Mouse (Mus musculus) midbrain, embryonic 16.5 days (tissue): ENCODE measurements around the gene Corin. TPM values are rescaled to one million over a fixed set of nuclear protein-coding genes. Genes with fewer than 3 reads are reported as not detected.

Experiments
- ATAC-seq: fragments of 200-750 bp; cut with Nextera tagmentation; 2 replicates; pipeline ENCODE4 v1.8.0; 2017; ENCODE audit warnings: moderate TSS enrichment
- H3K27ac ChIP-seq: fragments of 300-500 bp; sonication (generic); 2 replicates; pipeline ENCODE4 v1.5.1; 2014; ENCODE audit warnings: mild to moderate bottlenecking, low read length, mixed read lengths
- H3K27me3 ChIP-seq: fragments of 300-500 bp; sonication (generic); 2 replicates; pipeline ENCODE4 v1.6.1; 2014; ENCODE audit warnings: low read depth, low read length, mixed read lengths; ENCODE audit not compliant: control insufficient read depth, insufficient read depth
- H3K36me3 ChIP-seq: fragments of 300-500 bp; sonication (generic); 2 replicates; pipeline ENCODE4 v1.6.1; 2014; ENCODE audit warnings: mild to moderate bottlenecking, low read length, moderate library complexity, mixed read lengths; ENCODE audit not compliant: control insufficient read depth, insufficient read depth
- H3K4me1 ChIP-seq: fragments of 300-500 bp; sonication (generic); 2 replicates; pipeline ENCODE4 v1.6.1; 2014; ENCODE audit warnings: mild to moderate bottlenecking, low read length, mixed read lengths; ENCODE audit not compliant: control insufficient read depth, insufficient read depth
- H3K4me2 ChIP-seq: fragments of 300-500 bp; sonication (generic); 2 replicates; pipeline ENCODE4 v1.6.1; 2014; ENCODE audit warnings: mild to moderate bottlenecking, low read length, mixed read lengths
- H3K4me3 ChIP-seq: fragments of 300-500 bp; sonication (generic); 2 replicates; pipeline ENCODE4 v1.5.1; 2014; ENCODE audit warnings: low read depth, mild to moderate bottlenecking, low read length, moderate library complexity, mixed read lengths
- H3K9ac ChIP-seq: fragments of 300-500 bp; sonication (generic); 2 replicates; pipeline ENCODE4 v1.6.1; 2014; ENCODE audit warnings: low read depth, low read length, mixed read lengths
- H3K9me3 ChIP-seq: fragments of 300-500 bp; sonication (generic); replicated peaks from 2 replicates; pipeline ENCODE4 v1.6.1; 2014; ENCODE audit warnings: mild to moderate bottlenecking, low read length, mixed read lengths; ENCODE audit not compliant: control insufficient read depth, poor library complexity, severe bottlenecking
- WGBS: fragments of 180-500 bp; shearing (Covaris S2); extraction: QIAGEN DNeasy Blood & Tissue Kit; methylation state at CpG from one replicate; pipeline ENCODE4 v1.1.7; 2014; 5-methylcytosine and 5-hydroxymethylcytosine counted together
- polyA plus RNA-seq: library from polyadenylated mRNA; unstranded; fragments of >200 nt; fragmentation: Nextera tagmentation; extraction: Ambion mirVana; gene quantifications from 2 replicates; pipeline ENCODE4 v1.2.1, GENCODE M21; 2015

Gene Corin
- polyA plus RNA-seq, 1 experiment from 2014 or later: 0.93 TPM

DNA sequence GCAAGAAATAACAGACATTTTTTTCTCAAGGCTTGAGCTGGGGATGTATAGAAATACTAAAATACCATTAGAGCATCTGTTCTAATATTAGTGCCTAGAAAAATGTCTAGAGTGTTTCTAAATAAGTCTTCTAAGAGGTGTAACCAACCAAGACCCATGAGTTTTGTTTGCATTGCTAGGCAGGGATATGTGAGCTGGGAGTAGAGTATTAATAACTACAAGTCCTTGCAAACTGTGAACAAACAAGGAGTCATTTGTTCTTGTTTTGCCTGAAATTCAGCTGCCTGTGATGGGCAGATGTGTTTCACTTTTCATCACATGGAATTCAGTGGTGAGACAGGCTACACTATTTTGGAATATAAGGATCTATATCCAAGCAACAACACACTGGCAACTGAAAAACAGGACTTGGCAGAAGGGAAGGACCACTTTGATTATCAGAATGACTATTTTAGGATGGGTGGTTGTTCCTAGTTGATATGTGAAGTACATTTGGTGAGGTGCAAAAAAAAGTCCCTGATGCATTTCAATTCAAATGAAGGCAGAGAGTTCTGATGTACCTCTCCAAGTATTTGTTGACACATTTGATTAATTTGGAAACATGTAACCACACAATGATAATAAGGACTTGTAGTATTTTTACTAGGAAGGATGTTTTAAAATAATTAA, 78.8 kb downstream of the Corin start:
- H3K4me3 ChIP-seq: no peak overlapping the region
- H3K36me3 ChIP-seq: no peaks in the 10 kb centered on the region
- no peaks in the 10 kb centered on the region for H3K9me3 ChIP-seq
- H3K9ac ChIP-seq: no peak overlapping the region
- no peak overlapping the region for H3K4me2 ChIP-seq
- no peak overlapping the region for H3K27ac ChIP-seq
- no peaks in the 10 kb centered on the region for H3K4me1 ChIP-seq
- ATAC-seq: no peak
- H3K27me3 ChIP-seq: no peaks in the 10 kb centered on the region

DNA sequence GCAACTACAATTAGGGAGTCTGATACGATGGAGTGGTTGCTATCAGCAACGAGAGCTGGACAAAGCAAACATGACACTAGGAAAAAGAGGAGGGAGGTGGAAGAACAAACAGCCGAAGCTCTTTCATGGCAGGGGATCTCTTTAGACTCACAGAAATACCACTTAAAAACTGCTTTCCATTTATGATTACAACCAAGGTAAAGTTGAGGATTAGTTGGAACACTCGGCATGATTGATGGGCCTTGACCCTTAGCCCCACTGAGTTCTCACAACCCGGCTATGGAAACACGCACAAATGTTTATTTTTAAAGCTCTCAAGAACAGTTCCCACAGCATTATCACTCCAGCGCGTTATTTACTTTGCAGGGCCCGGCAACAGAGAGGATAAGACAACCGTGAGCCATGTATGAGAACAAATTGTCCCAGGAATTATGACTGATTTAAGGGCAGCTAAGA, 92.4 kb downstream of the Corin start:
- Histone ChIP-seq H3K9me3 (no peaks in the 10 kb centered on the region), H3K27ac (no peak overlapping the region), H3K9ac (no peak overlapping the region), H3K27me3 (no peaks in the 10 kb centered on the region), H3K4me1 (peaks cover 2% of the 10 kb centered on the region), H3K4me2 (no peak overlapping the region), H3K4me3 (no peak overlapping the region), H3K36me3 (no peaks in the 10 kb centered on the region)
- no peak for ATAC-seq
- 27% methylated on average over 10 of the region's 10 CpGs for WGBS

DNA sequence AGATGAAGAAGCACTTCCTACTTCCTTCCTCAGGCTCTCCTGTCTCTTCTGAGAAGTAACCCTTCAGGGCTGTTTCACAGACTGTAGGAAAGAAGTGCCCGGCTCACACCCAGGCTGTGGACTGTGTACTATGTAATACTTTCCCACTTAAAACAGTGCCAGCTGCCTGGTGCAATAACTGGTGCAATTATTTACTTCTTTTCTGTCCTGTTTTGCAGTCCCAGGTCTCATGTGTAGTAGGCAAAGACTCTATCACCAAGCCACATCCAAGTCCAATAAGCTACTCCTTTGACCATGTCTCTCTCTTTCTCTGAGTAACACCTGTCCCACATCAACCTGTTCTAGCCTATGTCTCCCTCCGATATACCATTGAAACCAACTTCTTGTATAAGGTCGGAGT, 93.4 kb downstream of the Corin start:
- Histone ChIP-seq H3K4me2 (no peak overlapping the region), H3K27ac (no peak overlapping the region), H3K36me3 (no peaks in the 10 kb centered on the region), H3K9ac (no peak overlapping the region), H3K4me1 (peaks cover 2% of the 10 kb centered on the region), H3K4me3 (no peak overlapping the region), H3K27me3 (no peaks in the 10 kb centered on the region), H3K9me3 (no peaks in the 10 kb centered on the region)
- WGBS: 93% methylated on average over 3 of the region's 3 CpGs
- no peak for ATAC-seq

DNA sequence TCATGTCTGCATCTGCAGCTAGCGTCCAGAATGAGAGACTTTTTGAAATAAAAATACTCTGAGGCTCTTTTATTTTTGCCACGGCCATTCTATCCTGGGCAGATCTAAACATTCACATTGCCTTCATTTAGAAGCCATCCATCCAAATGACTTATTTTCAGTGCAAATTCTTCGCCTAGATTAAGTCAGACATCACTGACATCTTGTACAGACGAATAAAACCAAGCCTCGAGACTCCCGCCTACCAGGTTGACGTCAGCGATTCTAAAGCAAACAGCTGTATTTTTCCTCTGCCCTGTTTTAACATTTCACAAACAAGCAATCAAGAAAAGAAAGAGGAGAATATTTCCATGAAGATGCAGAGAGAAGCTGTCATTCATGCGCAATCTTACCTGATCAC, 100.9 kb downstream of the Corin start:
- Histone ChIP-seq H3K9me3 (no peaks in the 10 kb centered on the region), H3K9ac (no peak overlapping the region), H3K36me3 (no peaks in the 10 kb centered on the region), H3K4me3 (no peak overlapping the region), H3K4me2 (no peak overlapping the region), H3K27ac (no peak overlapping the region), H3K4me1 (peaks cover 2% of the 10 kb centered on the region; the same call in 1 of the 2 replicates), H3K27me3 (no peaks in the 10 kb centered on the region)
- no peak for ATAC-seq
- 72% methylated on average over 9 of the region's 9 CpGs for WGBS

DNA sequence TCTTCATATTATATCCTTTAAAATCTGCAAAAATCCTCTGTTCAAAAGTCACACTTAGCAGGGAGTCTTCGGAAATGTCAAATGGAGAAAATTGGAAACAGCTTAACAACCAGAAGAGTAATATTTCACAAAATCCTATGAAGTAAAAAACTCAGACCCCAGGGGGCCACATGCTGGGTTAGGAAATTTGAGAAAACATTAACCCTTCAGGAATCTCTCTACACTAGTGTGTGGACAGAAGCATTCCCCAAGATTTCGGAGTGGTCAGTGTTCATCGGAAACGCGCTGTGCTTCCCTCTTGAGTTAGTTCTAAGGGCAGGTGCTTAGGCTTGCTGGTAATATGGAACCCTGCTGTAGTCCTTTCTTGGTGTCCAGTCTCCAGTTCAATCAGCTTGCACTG, 101.4 kb downstream of the Corin start:
- Histone ChIP-seq H3K4me1 (peaks cover 2% of the 10 kb centered on the region; the same call in 1 of the 2 replicates), H3K27me3 (no peaks in the 10 kb centered on the region), H3K9me3 (no peaks in the 10 kb centered on the region), H3K27ac (no peak overlapping the region), H3K36me3 (no peaks in the 10 kb centered on the region), H3K4me3 (no peak overlapping the region), H3K4me2 (0 out of 2 replicates have a peak overlapping the region, but pooled peaks have one; percentile 1), H3K9ac (no peak overlapping the region)
- 73% methylated on average over 5 of the region's 5 CpGs for WGBS
- ATAC-seq: no peak

DNA sequence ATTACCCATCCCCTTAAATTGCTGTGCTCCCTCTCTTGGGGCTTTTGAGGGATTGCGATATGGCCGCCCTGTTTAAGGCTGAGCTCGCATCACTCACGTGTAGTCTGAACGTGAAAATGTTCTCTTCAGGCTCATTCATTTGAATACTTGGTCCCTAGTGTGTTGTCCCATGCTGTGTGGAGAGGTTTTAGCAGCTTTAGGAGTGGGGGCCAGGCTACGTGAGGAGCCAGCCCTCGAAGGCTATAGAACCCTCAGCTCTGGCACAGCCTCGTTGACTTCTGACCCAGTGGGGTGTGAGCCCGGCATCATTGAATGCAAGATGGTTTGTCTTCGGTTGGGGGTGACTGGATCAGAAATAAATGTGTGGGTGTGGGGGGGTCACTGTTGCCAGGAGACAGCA, 102.5 kb downstream of the Corin start:
- 0 out of 2 replicates have a peak, but pooled peaks have one; percentile 28 for ATAC-seq
- H3K4me2 ChIP-seq: no peak overlapping the region
- WGBS: 52% methylated on average over 10 of the region's 10 CpGs

DNA sequence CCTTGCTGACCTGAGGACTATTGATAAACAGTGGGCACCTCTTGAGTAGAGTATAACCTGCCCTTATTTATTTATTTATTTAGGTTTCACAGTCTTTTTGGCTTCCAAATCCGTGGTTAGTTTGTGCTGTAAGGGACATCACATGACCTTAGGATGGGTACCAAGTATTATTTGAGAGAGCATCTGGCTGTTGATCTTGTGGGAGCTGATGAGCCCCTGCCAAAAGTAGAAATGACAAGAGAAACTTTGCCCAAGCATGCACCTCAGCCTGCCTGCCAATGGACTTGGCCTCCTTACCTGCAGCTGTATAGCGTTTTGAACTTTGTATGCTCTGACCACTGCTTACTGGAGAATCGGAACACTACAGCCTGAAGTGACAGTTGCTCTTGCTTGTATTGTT, 103.0 kb downstream of the Corin start:
- Histone ChIP-seq H3K9me3 (no peaks in the 10 kb centered on the region), H3K4me2 (no peak overlapping the region), H3K36me3 (no peaks in the 10 kb centered on the region), H3K4me3 (no peak overlapping the region), H3K27me3 (no peaks in the 10 kb centered on the region), H3K9ac (no peak overlapping the region), H3K27ac (no peak overlapping the region), H3K4me1 (peaks cover 2% of the 10 kb centered on the region; the same call in 1 of the 2 replicates)
- ATAC-seq: no peak
- WGBS: 89% methylated on average over 3 of the region's 3 CpGs

More for the DNA sequence above, 102.5 kb downstream of the Corin start:
- no peak overlapping the region for H3K4me3 ChIP-seq
- no peak overlapping the region for H3K27ac ChIP-seq
- H3K27me3 ChIP-seq: no peaks in the 10 kb centered on the region
- no peaks in the 10 kb centered on the region for H3K36me3 ChIP-seq
- peaks cover 2% of the 10 kb centered on the region; the same call in 1 of the 2 replicates for H3K4me1 ChIP-seq
- no peaks in the 10 kb centered on the region for H3K9me3 ChIP-seq
- H3K9ac ChIP-seq: no peak overlapping the region

DNA sequence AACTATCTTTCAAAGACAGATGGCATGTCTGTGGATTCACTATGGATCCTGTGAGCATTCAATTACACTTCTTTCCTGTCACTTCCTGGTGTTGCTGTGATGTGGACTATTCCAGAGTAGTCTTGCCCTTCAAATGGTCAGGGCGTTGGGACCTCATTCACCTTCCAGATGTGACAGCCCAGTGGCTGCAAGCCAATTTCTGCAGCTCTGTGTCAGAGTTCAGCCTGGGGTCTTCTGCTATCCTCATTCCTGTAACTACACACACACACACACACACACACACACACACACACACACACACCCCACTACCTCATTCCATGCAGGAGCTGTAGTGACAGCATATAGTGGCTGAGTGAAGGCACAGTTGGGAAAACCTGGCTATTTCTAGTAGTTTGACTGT, 122.1 kb downstream of the Corin start:
- Histone ChIP-seq H3K27ac (no peak overlapping the region), H3K27me3 (no peaks in the 10 kb centered on the region), H3K4me2 (no peak overlapping the region), H3K36me3 (no peaks in the 10 kb centered on the region), H3K9ac (no peak overlapping the region), H3K4me3 (no peak overlapping the region), H3K9me3 (no peaks in the 10 kb centered on the region), H3K4me1 (no peaks in the 10 kb centered on the region)
- no peak for ATAC-seq
- 83% methylated on average over 1 of the region's 1 CpGs for WGBS

DNA sequence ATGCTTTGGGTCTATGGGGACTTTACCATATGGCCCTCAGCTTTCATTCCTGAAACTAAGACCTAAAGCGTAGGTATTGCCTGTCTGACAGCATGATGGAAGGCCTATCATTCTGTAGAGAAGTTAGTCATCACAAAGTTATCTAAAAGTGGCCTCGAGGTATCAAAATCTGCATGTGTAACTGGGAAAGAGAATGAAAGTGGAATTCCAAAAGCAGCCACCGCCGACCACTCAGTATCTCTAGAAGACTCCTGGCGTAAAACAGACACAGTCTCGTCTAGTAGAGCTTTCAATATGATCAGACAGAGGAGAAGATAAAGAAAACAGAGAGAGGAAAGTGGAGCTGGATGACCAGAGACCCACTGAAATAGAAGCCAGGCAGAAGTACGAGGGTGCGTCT, 123.7 kb downstream of the Corin start:
- Histone ChIP-seq H3K9ac (no peak overlapping the region), H3K9me3 (no peaks in the 10 kb centered on the region), H3K27me3 (no peaks in the 10 kb centered on the region), H3K27ac (no peak overlapping the region), H3K4me3 (no peak overlapping the region), H3K4me1 (no peaks in the 10 kb centered on the region), H3K36me3 (no peaks in the 10 kb centered on the region), H3K4me2 (no peak overlapping the region)
- ATAC-seq: no peak
- whole genome bisulfite sequencing: 76% methylated on average over 8 of the region's 8 CpGs
